Mouse (Mus musculus): ENCODE data around the gene Epb41l5. TPM values are rescaled to one million over a fixed set of nuclear protein-coding genes. Genes with fewer than 3 reads are reported as not detected.
A peak's percentile ranks its signal among the peaks of the same experiment; 100 is the strongest.

The Epb41l5 gene
- polyA plus RNA-seq (2012; rRNA removed), result 32.7 and 33.3 TPM in 2 replicates

DNA sequence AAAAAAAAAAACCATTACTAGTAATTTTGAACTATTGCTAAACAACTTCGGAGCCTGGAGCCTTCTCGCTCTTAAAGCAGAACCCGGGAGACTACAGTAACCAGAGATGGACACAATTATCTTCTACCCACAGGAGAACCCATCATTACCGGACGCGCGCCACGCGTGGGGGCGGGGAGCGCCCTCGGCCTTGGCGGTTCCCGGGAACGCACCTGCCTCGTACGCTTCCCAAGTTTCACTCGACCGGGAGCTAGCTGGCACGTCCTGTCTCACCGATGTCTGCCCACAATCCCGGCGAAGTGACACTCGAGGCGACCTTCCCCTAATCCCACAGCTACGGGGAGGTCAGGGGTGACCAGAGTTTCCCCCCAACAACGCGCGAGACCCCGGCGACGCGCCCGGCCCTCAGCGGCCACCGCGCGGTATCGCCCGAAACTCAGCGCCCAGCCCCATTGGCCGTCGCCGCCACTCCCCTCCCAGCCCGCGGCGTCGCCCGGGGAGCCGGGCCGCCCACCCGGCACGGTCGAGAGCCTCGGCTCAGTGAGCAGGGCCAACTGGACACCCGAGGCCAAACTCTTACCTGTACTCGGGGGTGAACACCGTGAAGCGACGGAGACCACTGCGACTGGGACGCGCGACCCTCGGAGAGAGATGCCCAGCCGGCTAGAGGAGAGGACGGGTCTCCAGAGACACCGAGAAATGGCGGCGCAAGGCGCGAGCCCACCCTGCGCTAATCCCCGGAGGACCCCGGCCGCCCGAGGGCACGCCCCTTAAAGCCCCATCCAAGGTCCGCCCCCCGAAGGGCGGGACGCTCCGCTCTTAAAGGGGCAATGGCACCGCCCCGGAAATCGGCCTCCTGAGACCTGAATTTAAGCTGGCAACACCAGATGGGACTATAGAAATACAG, at the start of gene Epb41l5:
Epb41l5 (minus strand) TSS at position 796 of the 907 bp plus-strand sequence.
- under 1% methylated on average over 86 of the region's 86 CpGs for WGBS
- TF ChIP-seq POLR2A (IDR thresholded peaks at IDR 0.05; ENCODE audit: low read depth, low read length) (no peak), CTCF (conservative IDR thresholded peaks at IDR 0.05; ENCODE audit: insufficient read depth, insufficient read length, low read depth, low read length) (no peak)

DNA sequence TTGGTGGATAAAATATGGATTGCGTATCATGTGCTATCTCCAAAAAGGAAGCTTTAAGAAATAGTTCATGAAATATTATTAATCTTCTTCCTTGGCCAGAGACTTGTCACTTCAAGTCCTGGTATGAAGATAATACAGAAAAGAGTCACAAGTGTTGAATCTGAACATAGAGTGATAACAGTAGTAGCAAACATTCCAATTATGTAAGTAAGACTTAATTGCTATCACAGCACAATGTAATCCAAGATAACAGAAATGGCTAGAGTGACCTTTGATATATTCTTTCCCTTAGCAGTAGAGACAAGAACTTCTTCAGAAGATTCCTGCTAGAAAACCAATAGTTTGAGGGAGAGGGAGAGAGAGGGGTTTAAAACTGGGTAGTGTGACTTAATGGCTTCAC, 48.1 kb upstream of the Epb41l5 start:
- no peaks in the 10 kb centered on the region for H3K27me3 ChIP-seq (replicated peaks; ENCODE audit: control insufficient read depth, insufficient read depth, low read length)
- no peak for DNase-seq
- H3K4me1 ChIP-seq (ENCODE audit: control insufficient read depth, insufficient read depth, low read length), result no peaks in the 10 kb centered on the region
- no peaks in the 10 kb centered on the region; the same call in 1 of the 2 replicates for H3K36me3 ChIP-seq (ENCODE audit: control insufficient read depth, insufficient read depth, low read length)
- TF ChIP-seq CTCF (conservative IDR thresholded peaks at IDR 0.05; ENCODE audit: insufficient read depth, insufficient read length, low read depth, low read length), result no peak
- H3K27ac ChIP-seq (ENCODE audit: insufficient read depth, low read depth, low read length), result no peak overlapping the region
- 96% methylated on average over 1 of the region's 1 CpGs for WGBS
- H3K4me3 ChIP-seq (ENCODE audit: insufficient read depth, low read depth, low read length), result no peak overlapping the region

More for the DNA sequence above, at the start of gene Epb41l5:
- peak within 1 kb of the TSS; percentile 79 for H3K4me3 ChIP-seq (ENCODE audit: insufficient read depth, low read depth, low read length)
- H3K36me3 ChIP-seq (ENCODE audit: control insufficient read depth, insufficient read depth, low read length), result no peaks in the 10 kb centered on the region
- 0 out of 2 replicates have a peak, but pooled peaks cover 3% of the 10 kb centered on the region for H3K4me1 ChIP-seq (ENCODE audit: control insufficient read depth, insufficient read depth, low read length)
- peak; percentile 92 for DNase-seq
- H3K27me3 ChIP-seq (replicated peaks; ENCODE audit: control insufficient read depth, insufficient read depth, low read length), result no peaks in the 10 kb centered on the region
- H3K27ac ChIP-seq (ENCODE audit: insufficient read depth, low read depth, low read length), result peak within 1 kb of the TSS; percentile 89

DNA sequence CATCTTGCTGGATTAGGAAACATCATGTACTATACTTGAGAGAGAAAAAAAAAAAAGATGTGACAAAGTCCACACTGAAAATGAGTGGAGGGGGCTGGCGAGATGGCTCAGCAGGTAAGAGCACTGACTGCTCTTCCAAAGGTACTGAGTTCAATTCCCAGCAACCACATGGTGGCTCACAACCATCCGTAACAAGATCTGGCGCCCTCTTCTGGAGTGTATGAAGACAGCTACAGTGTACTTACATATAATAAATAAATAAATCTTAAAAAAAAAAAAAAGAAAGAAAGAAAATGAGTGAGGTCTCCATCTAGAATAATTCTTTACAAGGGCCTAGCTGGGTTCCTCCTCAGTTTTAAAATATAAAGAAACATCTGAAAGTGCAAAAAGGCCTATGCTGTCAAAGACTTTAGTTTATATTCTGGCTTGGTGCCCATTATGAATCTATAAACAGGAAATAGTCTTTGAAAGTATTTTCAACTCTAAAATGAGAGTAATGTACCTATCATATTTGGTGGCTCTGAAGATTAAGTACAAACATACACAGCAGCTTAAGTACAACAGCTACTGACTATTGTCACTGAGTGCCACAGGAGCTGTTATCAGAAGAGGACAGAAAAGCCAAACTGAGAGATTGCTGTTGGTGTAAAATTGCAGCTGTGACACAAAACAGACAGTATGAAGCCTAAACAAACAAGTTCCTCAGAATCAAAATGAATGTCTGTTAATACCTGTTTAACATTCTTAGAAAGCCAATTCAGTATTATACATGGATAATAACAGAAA, 37.2 kb upstream of the Epb41l5 start:
- H3K27me3 ChIP-seq (replicated peaks; ENCODE audit: control insufficient read depth, insufficient read depth, low read length), result no peaks in the 10 kb centered on the region
- H3K4me1 ChIP-seq (ENCODE audit: control insufficient read depth, insufficient read depth, low read length), result no peaks in the 10 kb centered on the region
- no peak overlapping the region for H3K27ac ChIP-seq (ENCODE audit: insufficient read depth, low read depth, low read length)
- no peak for TF ChIP-seq CTCF (conservative IDR thresholded peaks at IDR 0.05; ENCODE audit: insufficient read depth, insufficient read length, low read depth, low read length)
- TF ChIP-seq POLR2A (IDR thresholded peaks at IDR 0.05; ENCODE audit: low read depth, low read length), result no peak
- WGBS, result 96% methylated on average over 3 of the region's 3 CpGs
- no peak for DNase-seq
- H3K36me3 ChIP-seq (ENCODE audit: control insufficient read depth, insufficient read depth, low read length), result no peaks in the 10 kb centered on the region; the same call in 1 of the 2 replicates
- H3K4me3 ChIP-seq (ENCODE audit: insufficient read depth, low read depth, low read length), result no peak overlapping the region

DNA sequence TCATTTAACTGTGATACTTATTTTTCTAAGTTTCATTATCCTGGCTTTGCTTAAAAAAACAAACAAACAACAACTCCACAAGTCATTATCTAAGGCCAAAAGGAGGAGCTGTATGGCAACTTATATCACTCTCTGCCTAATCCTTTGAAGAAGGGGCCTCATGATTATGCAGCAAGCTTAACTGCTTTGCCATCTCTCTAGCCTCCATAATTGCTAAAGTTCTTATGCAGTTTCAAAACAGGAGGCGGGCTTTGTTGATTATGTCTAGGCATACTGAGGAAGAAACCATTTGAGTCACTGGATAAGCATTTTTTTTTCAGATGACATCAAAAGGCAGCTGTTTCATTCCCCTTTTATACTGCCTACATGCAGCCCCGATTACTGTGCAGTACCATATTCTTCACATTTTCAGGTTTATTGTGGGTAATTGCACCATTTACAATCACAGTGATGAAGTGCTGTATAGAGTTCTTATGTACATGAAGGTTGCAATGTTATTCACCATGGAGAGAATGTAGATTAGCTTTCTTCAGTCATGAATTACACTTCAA, 32.9 kb upstream of the Epb41l5 start:
- no peak for TF ChIP-seq POLR2A (IDR thresholded peaks at IDR 0.05; ENCODE audit: low read depth, low read length)
- no peak for TF ChIP-seq CTCF (conservative IDR thresholded peaks at IDR 0.05; ENCODE audit: insufficient read depth, insufficient read length, low read depth, low read length)

GRCm38 (mm10) chr1:119674984-119675383, 26.2 kb upstream of the Epb41l5 start:
- peak; percentile 56 for DNase-seq
- no peak overlapping the region for H3K27ac ChIP-seq (ENCODE audit: insufficient read depth, low read depth, low read length)
- H3K4me1 ChIP-seq (ENCODE audit: control insufficient read depth, insufficient read depth, low read length), result no peaks in the 10 kb centered on the region
- 48% methylated on average over 1 of the region's 1 CpGs for WGBS
- H3K36me3 ChIP-seq (ENCODE audit: control insufficient read depth, insufficient read depth, low read length), result no peaks in the 10 kb centered on the region
- no peak overlapping the region for H3K4me3 ChIP-seq (ENCODE audit: insufficient read depth, low read depth, low read length)
- no peaks in the 10 kb centered on the region; the same call in 1 of the 2 replicates for H3K27me3 ChIP-seq (replicated peaks; ENCODE audit: control insufficient read depth, insufficient read depth, low read length)
- TF ChIP-seq POLR2A (IDR thresholded peaks at IDR 0.05; ENCODE audit: low read depth, low read length) (no peak), CTCF (conservative IDR thresholded peaks at IDR 0.05; ENCODE audit: insufficient read depth, insufficient read length, low read depth, low read length) (peak; percentile 74)

More for the DNA sequence above, 32.9 kb upstream of the Epb41l5 start:
- Histone ChIP-seq H3K27ac (ENCODE audit: insufficient read depth, low read depth, low read length) (no peak overlapping the region), H3K4me1 (ENCODE audit: control insufficient read depth, insufficient read depth, low read length) (no peaks in the 10 kb centered on the region), H3K4me3 (ENCODE audit: insufficient read depth, low read depth, low read length) (no peak overlapping the region), H3K36me3 (ENCODE audit: control insufficient read depth, insufficient read depth, low read length) (no peaks in the 10 kb centered on the region; the same call in 1 of the 2 replicates), H3K27me3 (replicated peaks; ENCODE audit: control insufficient read depth, insufficient read depth, low read length) (no peaks in the 10 kb centered on the region)
- WGBS, result 81% methylated on average over 2 of the region's 2 CpGs
- DNase-seq, result no peak

GRCm38 (mm10) chr1:119666904-119667303, 18.1 kb upstream of the Epb41l5 start:
- WGBS, result 90% methylated on average over 7 of the region's 7 CpGs
- DNase-seq, result no peak

More at GRCm38 (mm10) chr1:119666904-119667303, 18.1 kb upstream of the Epb41l5 start:
- Histone ChIP-seq H3K27me3 (replicated peaks; ENCODE audit: control insufficient read depth, insufficient read depth, low read length) (no peaks in the 10 kb centered on the region), H3K36me3 (ENCODE audit: control insufficient read depth, insufficient read depth, low read length) (no peaks in the 10 kb centered on the region), H3K4me3 (ENCODE audit: insufficient read depth, low read depth, low read length) (no peak overlapping the region), H3K27ac (ENCODE audit: insufficient read depth, low read depth, low read length) (no peak overlapping the region), H3K4me1 (ENCODE audit: control insufficient read depth, insufficient read depth, low read length) (no peaks in the 10 kb centered on the region)
- TF ChIP-seq CTCF (conservative IDR thresholded peaks at IDR 0.05; ENCODE audit: insufficient read depth, insufficient read length, low read depth, low read length) (no peak), POLR2A (IDR thresholded peaks at IDR 0.05; ENCODE audit: low read depth, low read length) (no peak)

Data from kidney, adult 2 months (tissue).